Mouse (Mus musculus) layer of hippocampus, adult 8-10 months (tissue): ENCODE data around the gene Rgmb. TPM values are rescaled to one million over a fixed set of nuclear protein-coding genes. Genes with fewer than 3 reads are reported as not detected.

Experiments
- DNase-seq, 2 experiments: peaks; one replicate each; pipeline ENCODE4 v3.0.0; 2022; ENCODE audit warnings: low spot score in 2 of 2
- total RNA-seq, 4 experiments: library from RNA; stranded (reverse); gene quantifications; 2 replicates each; pipeline ENCODE4 v1.2.4; 2022

Rgmb gene
- 10 to 100 TPM; 71.9 to 79.8 (median 75.3) TPM for total RNA-seq

DNA sequence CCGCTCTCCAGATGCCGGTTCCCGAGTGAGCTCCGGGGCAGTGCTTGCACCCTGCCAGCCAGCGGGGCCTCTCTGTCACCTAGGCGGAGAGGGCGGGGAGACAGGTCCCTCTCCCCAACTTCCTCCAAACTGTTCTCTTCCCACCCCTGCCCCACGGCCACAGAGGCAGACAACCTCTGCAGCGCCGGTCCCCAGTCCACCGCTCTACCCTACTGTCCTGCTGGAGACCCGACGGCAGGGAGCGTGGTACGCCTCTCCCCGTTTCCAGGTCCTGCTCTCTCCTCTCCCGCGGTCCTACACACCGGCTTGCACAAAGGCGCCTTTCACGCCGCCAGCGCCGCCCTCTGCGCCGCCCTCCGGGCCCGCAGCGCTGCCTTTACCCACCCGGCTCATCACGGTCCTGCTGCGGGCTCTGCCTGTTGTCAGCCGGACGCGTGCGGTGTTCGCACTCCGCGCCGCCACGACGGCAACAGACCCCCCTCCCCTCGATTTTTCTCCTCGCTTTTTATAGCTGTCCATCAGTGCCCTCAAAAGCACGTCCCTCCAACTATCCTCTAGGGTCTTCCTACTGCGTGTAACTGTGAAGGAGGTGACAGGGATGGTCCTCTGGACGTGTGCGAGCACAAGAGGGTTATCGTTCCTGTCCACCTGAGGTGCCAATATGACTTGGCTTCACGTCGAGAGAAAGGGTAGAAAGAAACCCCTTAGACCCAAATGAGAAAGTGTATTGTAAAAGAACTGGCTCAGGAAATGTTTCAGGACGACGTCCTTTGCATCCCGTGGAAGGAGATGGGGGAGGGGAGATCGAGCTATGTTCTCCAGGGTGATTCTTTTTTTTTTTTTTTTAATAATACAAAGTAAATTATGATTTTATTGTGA, at the start of gene Rgmb:
TSS of gene Rgmb (minus strand) at position 274 of the 879 bp plus-strand sequence.
- no peak for DNase-seq

DNA sequence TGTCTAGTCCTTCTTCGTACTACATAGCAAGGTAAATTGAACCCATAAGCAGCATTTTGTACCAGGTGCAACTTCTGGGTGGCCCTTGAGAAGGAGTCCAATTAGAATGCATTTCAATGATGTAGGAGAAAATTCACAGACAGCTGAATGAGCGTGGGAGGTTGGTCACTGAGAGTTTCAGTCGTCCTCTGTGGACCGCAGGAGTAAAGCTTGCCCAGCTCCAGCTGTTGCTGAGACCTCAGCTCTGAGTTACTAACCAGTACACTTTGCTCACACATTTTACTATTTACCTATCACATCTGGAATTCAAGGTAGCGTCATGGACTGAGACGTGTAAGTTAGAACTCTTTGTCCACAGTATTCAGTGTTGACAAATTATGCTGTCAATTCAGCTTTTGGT, 43.9 kb upstream of the Rgmb start:
- no peak for DNase-seq

- no peak for DNase-seq
Observed at GRCm38 (mm10) chr17:15872093-15872492, 41.3 kb upstream of the Rgmb start.

- DNase-seq: no peak
Observed at GRCm38 (mm10) chr17:15865249-15865648, 34.4 kb upstream of the Rgmb start.

DNA sequence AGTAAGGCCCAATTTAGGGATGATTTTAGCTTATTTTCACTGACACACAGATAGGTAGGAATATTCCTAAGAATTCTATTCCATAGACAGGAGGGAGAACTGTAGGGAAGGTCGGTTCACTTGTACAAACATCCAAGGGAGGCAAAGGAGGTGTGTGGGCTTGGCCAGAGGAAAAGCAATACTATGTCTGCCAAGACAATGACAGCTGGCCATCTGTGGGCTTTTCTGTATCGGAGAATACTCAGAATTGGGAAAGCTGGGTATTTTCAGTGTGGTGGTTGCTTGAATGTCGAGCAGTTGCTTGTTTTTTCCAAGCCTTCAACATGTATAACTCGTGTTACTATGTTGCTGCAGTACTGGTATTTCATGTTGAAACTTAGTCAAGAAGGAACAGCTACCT, 31.5 kb upstream of the Rgmb start:
- peak; percentile 12 to 29 for DNase-seq

DNA sequence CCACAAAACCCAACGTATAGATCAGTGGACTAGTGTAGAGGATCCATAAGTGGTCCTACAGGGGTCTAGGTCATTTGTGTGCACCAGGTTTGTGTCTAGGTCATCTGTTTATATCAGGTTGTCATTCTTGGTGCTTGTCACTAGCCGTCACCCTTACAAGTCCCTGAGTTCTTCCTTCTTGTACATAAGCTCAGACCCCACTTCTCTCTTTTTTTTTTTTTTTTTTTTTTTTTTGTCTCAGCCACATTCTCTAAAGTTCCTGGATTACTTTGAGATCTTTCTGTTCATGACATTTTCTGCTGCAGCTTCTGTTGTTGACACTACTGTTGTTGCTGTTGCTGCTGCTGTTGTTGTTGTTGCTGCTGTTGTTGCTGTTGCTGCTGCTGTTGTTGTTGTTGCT, 22.3 kb upstream of the Rgmb start:
- DNase-seq: no peak

DNA sequence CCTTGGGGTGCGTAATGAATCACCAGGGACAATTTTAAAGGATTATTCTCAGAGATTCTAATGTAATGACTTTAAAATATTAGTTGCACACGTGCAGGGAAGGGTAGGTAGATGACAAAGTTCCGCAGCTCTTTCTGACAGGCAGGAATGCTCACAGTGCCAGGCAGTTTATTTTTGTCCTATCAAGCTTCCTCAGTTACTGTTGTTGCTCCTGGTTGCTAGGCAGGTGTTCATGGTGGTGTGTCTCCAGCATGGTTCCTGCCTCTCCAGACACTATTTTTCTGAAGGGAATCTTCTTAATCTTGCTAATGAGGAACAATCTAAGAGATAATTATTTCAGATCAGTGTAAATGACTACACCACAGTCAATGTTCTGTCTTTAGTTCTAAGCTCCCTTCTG, 19.7 kb upstream of the Rgmb start:
- DNase-seq: no peak

DNA sequence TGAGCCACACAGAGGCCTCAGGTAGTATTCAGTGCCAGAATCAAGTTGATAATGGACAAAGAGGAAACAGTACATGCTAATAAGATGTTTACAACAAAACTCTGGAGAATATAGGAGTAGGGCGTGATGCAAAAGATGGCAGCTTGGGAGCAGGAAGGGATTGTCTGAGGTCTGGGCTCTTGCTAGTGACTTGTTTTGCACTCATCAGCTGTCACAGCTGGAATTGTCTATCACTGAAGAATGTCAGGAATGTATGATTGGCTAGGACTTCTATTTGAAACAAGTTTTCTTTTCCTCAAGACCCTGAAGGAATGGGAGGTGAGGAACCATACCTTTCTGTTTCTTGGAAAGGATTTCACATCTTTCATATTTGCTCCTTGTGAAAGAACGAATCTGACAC, 10.6 kb upstream of the Rgmb start:
- no peak for DNase-seq

DNA sequence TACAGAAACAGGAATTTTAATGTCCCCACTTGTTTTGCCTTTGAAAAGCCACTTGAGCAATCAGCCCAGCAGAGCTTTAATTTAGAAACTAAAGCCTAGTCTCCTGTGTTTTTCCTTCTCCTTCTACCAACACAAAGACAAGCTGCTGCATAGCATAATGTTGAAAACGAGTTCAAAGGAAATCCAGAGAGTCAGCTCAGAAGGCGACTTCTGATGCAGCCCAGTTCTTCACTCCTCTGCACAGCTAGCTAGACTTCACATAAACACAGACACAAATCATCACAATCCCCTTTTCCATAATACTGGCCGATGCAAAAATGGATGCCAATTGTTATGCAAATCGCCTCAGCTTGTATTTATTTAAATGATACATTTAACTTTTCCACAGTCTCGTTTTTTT, 1.6 kb upstream of the Rgmb start:
- DNase-seq: no peak

DNA sequence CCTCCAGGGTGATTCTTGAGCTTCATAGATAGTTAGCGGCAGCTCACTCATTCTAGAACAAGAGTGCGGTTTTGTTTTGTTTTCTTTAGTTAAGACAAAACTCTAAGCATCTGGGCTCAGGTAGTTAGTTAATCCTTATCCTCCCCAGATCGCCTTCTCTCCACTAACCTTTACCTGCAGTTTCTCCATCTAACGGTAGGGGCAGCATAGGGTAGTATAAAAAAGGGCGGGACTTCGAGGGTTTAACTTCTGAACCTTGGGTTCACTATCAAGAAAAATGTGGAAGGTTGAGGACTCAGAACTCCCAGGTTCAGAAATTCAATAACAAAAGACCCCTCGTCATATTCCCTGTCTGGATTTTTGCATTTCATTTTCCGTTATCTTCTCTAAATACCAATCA, 971 bp upstream of the Rgmb start:
- no peak for DNase-seq

- DNase-seq: no peak
Observed at GRCm38 (mm10) chr17:15830171-15830765, 571 bp downstream of the Rgmb start.

DNA sequence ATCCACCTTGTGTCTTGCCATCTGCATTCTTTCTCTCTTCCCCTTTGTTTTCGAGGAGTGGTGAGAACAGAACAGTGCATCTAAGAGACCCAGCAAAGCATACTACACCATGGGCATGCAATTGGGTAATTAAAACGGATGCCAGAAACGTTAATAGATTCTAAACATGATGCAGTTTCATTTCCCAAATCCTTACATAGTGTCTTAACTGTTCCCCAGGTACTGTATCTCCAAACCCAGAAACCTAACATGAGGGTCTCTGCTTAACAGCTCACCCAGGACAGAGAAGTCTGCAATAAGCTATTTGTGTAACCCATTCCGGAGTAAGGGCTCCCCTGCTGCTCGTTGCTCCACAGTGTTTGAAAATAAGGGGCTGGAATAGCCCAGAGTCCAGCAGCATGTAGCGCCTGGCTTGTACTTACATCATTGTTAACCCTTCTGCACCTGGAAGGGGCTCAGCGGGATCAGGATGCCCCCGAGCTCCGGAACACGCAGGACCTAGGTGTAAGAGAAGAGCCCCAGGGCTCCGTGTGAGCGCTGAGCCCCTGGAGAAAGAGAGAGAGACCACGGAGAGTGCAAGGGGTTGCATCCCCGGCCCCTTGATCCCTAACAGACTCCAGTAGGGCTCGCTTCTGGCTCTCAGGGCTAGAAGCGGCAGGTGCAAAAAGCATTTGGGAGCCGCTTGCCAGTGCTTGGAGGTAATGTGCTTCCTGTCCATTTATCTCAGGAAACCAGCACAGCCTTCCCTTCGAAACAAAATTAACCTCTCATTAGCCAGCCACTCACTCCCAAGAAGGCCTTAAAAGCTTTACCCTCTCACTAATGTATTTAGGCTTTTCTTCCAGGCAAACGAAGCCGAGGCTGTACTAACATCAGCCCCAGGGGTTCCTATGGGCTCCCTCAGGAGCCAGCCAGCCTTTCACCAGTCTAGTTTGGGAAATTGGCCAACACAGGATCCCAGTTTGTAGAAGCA, 1.4 kb downstream of the Rgmb start:
- DNase-seq: no peak

DNA sequence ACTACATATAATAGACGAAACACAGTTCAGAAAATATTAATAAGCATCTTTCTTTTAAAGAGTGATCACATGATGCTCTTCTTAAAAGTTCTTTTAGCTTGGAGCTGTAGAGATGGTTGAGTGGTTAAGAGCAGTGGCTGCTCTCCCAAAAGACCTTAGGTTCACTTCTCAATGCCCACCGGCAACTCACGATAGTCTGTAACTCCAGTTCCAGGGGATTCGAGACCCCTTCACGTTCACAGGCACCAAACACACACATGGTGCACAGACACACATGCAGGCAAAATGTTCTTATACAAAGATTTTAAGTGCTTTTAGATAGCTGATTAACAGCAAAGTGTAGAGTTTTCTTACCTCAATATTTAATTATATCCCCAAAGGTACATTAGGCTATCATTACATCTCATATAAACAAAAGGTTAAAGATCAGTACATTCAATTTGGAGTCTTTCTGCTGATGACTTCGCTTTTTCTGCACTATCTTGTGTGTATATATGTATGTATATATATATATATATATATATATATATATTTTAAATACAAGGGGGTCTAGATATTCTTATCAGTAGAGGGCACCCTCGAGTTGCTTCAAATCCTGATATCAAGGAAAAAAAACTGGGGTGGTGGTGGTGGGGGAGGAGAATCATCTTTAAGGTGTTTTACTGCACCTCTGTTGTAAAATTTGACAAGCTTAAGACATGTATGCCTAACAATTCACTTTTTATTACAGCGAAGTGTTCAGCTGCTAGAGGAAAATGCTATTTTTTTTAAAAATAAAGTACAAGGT, 2.5 kb downstream of the Rgmb start:
- DNase-seq: no peak

- DNase-seq: no peak
Observed at GRCm38 (mm10) chr17:15826928-15827327, 3.9 kb downstream of the Rgmb start.

DNA sequence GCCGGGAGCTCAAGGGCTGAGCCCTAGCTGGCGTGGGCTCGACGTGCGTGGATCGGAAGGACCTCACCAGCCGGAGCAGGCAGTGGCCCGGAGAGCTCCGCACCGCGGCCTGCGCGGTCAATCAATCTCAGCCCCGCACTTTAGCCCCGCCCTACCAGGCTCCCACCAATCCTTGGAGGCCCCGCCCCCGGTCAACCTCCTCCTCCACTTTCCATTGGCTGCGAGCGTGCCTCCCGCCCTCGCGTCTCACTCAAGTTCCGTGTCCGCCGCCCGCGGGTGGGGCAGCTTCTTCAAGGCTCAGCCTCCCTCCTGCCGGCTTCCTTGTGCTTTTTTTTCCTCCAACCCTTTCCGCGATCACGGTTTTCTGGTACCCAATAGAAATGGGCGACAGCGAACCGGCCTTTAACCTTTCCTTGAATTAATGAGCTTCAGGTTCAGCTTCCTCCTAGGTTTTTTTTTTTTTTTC, 4.4 kb downstream of the Rgmb start:
- peak; percentile 98 for DNase-seq

DNA sequence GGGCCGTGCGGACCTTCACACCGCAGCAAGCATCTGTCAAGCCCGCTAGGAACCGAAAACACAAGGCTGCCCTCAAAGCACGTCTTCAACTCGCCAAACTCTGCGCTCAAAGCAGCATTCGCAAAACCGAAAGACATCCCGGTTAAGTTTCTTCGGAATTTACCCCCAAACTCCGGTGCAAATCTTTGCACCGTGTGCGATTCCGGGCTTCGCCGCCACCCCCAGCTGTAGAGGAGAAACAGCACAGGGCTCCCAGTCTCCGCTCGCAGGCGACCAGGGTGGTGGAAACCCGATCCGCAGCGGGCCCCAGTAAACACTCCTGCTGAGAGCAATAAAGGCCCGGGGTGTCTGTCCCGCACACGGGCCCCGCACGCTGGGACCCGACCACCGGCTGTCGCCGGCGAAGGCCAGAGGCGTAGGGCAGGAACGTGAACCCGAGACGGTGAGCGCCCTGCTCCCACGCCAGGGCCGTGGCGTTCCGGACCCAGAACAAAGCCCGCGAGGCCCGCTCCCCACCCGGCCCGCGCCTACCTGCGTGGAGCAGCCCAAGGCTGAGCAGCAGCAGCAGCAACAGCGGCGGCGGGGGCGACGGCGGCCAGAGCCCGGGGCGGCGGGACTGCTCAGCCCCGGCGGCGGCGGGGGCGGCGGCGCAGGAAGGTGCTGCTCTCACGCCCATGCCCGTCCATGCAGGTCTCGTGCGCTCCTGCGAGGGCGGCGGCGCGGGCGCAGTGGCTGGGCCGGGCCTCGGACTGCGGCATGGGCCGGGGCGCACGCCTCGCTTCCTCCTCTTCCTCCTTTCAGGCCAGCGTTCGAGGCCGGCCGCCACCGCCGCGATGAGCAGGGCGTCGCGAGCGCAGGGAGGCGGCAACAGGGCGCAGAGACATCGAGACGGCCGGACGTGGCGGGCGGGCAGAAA, 5.1 kb downstream of the Rgmb start:
- peak in 1 of 2 experiments; percentile 49 for DNase-seq

- no peak for DNase-seq
Observed at GRCm38 (mm10) chr17:15824854-15825253, 6.0 kb downstream of the Rgmb start.

DNA sequence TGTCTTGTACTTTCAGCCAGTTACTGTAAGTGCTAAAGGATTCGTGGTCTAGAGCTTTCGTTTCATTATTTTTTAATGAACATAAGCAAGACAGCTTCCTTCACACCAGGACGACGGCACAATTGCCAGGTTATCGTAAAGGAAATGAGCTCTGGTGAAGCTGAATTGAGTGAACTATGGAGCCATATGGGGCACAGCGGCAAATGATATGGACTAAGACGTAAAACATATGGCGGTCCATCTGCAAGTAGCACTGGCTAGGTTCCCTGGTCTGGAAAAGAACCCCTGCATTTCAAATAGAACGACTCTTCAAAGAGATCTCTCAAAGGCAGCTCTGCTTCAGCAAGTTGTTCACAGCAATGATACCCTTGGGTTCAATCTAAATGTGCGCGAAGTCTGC, 6.5 kb downstream of the Rgmb start:
- no peak for DNase-seq

DNA sequence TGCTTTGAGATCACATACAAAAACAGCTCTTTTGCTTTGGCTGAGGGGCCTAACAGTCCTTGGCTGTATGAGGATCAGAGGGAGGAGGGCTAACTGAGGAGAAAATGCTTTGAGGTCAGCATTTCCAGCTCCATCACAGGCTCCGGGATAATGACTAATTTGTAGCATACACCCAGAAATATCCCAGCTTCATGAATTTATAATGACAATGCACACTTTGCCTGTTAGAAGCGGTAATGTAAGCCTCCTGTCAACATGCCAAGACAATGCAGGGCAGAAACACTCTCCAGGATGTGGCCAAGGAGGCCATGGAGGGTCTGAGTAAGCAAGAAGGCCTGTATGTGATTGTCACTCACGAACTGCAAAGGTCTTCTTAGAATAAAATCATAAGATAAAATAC, 7.0 kb downstream of the Rgmb start:
- no peak for DNase-seq

DNA sequence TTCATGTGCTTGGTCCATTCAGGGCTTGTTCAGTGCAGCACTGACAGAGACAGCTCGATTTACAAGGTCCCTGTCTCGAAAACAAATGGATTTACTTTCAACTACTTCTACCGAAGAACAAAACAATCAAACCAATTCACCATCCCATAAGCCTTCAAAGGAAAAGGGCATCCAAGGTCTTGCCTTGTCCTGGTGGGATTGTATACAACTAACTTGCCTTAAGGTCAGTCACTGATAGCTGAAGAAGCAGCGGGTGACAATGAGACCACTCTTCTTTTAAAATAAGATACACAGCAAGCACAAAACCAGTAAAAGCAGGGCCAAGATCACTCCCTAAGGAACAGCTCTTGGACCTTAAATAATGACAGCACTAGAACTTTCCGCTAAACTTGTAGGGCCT, 7.6 kb downstream of the Rgmb start:
- no peak for DNase-seq
